Mouse (Mus musculus) inflammation-experienced regulatory T-cells, adult 16 weeks (primary cell): ENCODE measurements around the gene Mllt6. TPM values are rescaled to one million over a fixed set of nuclear protein-coding genes. Genes with fewer than 3 reads are reported as not detected.

Experiments
- polyA plus RNA-seq: library from polyadenylated mRNA; unstranded; fragments of 100-300 nt; shearing (Covaris generic); gene quantifications from one replicate; pipeline ENCODE4 v1.2.1, GENCODE M21; 2017

The Mllt6 gene
- 10.3 TPM for polyA plus RNA-seq

GRCm38 (mm10) chr11:97662893-97663527 is at the start of gene Mllt6:
TSS of gene Mllt6 (plus strand) at chr11:97663414.

GRCm38 (mm10) chr11:97629576-97629975 is 33.6 kb upstream of the Mllt6 start, which contains the start of gene Epop:
TSS of gene Epop (minus strand) at chr11:97629702.

GRCm38 (mm10) chr11:97685613-97686321 is 22.6 kb downstream of the Mllt6 start, which contains the start of gene Cisd3:
TSS of gene Cisd3 (plus strand) at chr11:97685826.

GRCm38 (mm10) chr11:97700003-97700745 is 37.0 kb downstream of the Mllt6 start, which contains the start of gene Pcgf2:
TSS of gene Pcgf2 (minus strand) at chr11:97700497.

GRCm38 (mm10) chr11:97703039-97703826 is 40.0 kb downstream of the Mllt6 start, which contains the start of gene Psmb3:
TSS of gene Psmb3 (plus strand) at chr11:97703399.

Other genes with a start within 250 kb of the Mllt6 start
- not detected for gene Arhgap23, start 247.9 kb upstream of the Mllt6 start, polyA plus RNA-seq
- not detected for gene 4933428G20Rik, start 163.1 kb upstream of the Mllt6 start, polyA plus RNA-seq
- not detected for gene Srcin1, start 87.2 kb upstream of the Mllt6 start, polyA plus RNA-seq
- 1.2 TPM for gene Epop, start 33.7 kb upstream of the Mllt6 start, polyA plus RNA-seq
- 71.6 TPM for gene Cisd3, start 22.4 kb downstream of the Mllt6 start, polyA plus RNA-seq
- 3.0 TPM for gene Pcgf2, start 37.1 kb downstream of the Mllt6 start, polyA plus RNA-seq
- gene Psmb3, start 40.0 kb downstream of the Mllt6 start, polyA plus RNA-seq: 486 TPM
- gene Pip4k2b, start 81.3 kb downstream of the Mllt6 start, polyA plus RNA-seq: 2.4 TPM
- gene Cwc25, start 103.1 kb downstream of the Mllt6 start, polyA plus RNA-seq: 33.8 TPM
- gene 1700001P01Rik, start 112.5 kb downstream of the Mllt6 start, polyA plus RNA-seq: not detected
- gene Rpl23, start 119.0 kb downstream of the Mllt6 start, polyA plus RNA-seq: 450 TPM
- 261 TPM for gene Lasp1, start 135.6 kb downstream of the Mllt6 start, polyA plus RNA-seq
- 1.1 TPM for gene B230217C12Rik, start 177.4 kb downstream of the Mllt6 start, polyA plus RNA-seq
- gene Fbxo47, start 220.7 kb downstream of the Mllt6 start, polyA plus RNA-seq: 1.4 TPM